ENCODE assay signal across 27 mouse cellular contexts in the genomic region with DNA sequence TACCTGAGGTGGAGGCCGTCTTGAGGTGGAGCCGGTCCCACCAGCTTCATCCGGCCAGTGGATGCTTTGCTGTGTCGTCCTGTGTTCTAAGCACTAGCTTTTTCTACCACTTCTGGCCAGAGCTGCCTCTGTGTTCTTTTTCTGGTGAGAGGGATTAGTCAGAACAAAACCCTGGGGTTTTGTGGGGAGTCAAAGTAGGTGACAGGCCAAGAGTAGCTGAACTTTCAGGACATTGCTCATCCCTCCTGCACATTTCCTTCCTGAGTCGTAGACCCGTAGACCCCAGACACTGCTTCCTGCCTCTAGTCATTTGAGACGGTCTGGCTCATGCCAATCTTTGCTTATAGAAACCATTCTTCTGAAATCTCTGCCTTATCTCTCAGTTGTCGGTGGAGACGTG.
DNase-seq lines count a peak whose midpoint lies in the region; ATAC-seq and TF ChIP-seq lines count a peak whose summit lies in the region.
"Had no signal": no experiment of that assay in that cellular context is flagged by ENCODE, and none has a peak within 500 bp of the region (broad histone marks: within the 10 kb centered on the region; RNA-seq: fewer than 3 reads in every experiment).

No protein-coding gene starts in this region.

- TF ChIP-seq RAD21 in CH12.LX (IDR thresholded peaks at IDR 0.05; ENCODE audit: low read depth, low read length) = no peak; the same call in 1 of the 2 replicates

- H3K4me1 ChIP-seq in forebrain, embryonic 10.5 days = peaks cover 35% of the 10 kb centered on the region
- no peaks in the 10 kb centered on the region for H3K4me1 ChIP-seq in forebrain, postnatal 0 days (ENCODE audit: insufficient read depth)
- peaks cover 30 to 71% of the 10 kb centered on the region in 2 experiments for H3K4me1 ChIP-seq in CH12.LX (ENCODE audit: control insufficient read depth in 1 of 2, insufficient read depth in 2 of 2)
- H3K4me1 ChIP-seq: forebrain, embryonic 12.5 days had no signal

- H3K9ac ChIP-seq in forebrain, postnatal 0 days = no peak overlapping the region
- H3K9ac ChIP-seq in CH12.LX (ENCODE audit: insufficient read depth, low read depth) = no peak overlapping the region
- H3K9ac ChIP-seq: embryonic facial prominence, embryonic 15.5 days; forebrain, embryonic 12.5 days; liver, postnatal 0 days; neural tube, embryonic 12.5 days had no signal

- no peak overlapping the region for H3K4me3 ChIP-seq in forebrain, embryonic 10.5 days
- no peak overlapping the region for H3K4me3 ChIP-seq in forebrain, postnatal 0 days (ENCODE audit: low read depth, low read length)
- H3K4me3 ChIP-seq in CH12.LX (replicated peaks in 1 of 3; ENCODE audit: low read depth in 2 of 3, low read length in 2 of 3, poor library complexity in 1 of 3) = no peak overlapping the region
- H3K4me3 ChIP-seq: embryonic facial prominence, embryonic 15.5 days; forebrain, embryonic 12.5 days; hindbrain, embryonic 10.5 days; layer of hippocampus, adult 2 months; neural tube, embryonic 12.5 days had no signal

- H3K27me3 ChIP-seq in forebrain, embryonic 10.5 days (ENCODE audit: poor library complexity, severe bottlenecking) = no peaks in the 10 kb centered on the region
- H3K27me3 ChIP-seq in forebrain, postnatal 0 days (ENCODE audit: insufficient read depth, low read length) = no peaks in the 10 kb centered on the region
- no peaks in the 10 kb centered on the region for H3K27me3 ChIP-seq in CH12.LX (replicated peaks)
- H3K27me3 ChIP-seq: embryonic facial prominence, embryonic 15.5 days; forebrain, embryonic 12.5 days; neural tube, embryonic 12.5 days; Patski had no signal

- peak; percentile 93 for TF ChIP-seq EP300 in CH12.LX (IDR thresholded peaks at IDR 0.05; ENCODE audit: low read length)

- in situ Hi-C loops in CH12.LX (cut with MboI; ENCODE audit: low pct_ligation_motif_present, low pct_unique_long_range_greater_than_20kb, low sequenced_read_pairs) = no loop called here

- H3K9me3 ChIP-seq in forebrain, embryonic 10.5 days = no peaks in the 10 kb centered on the region
- H3K9me3 ChIP-seq in forebrain, postnatal 0 days (ENCODE audit: low read length) = no peaks in the 10 kb centered on the region
- no peaks in the 10 kb centered on the region for H3K9me3 ChIP-seq in CH12.LX (replicated peaks; ENCODE audit: low read length)
- H3K9me3 ChIP-seq: embryonic facial prominence, embryonic 15.5 days; forebrain, embryonic 12.5 days; hindbrain, embryonic 10.5 days; neural tube, embryonic 12.5 days had no signal

- no peaks in the 10 kb centered on the region for H3K36me3 ChIP-seq in forebrain, embryonic 10.5 days (replicated peaks)
- no peaks in the 10 kb centered on the region for H3K36me3 ChIP-seq in forebrain, postnatal 0 days (ENCODE audit: insufficient read depth)
- H3K36me3 ChIP-seq in CH12.LX (replicated peaks in 1 of 2; ENCODE audit: control insufficient read depth in 1 of 2, insufficient read depth in 1 of 2, low read length in 1 of 2) = peaks cover 0 to 13% of the 10 kb centered on the region in 2 experiments
- H3K36me3 ChIP-seq: embryonic facial prominence, embryonic 15.5 days; forebrain, embryonic 12.5 days; hindbrain, embryonic 10.5 days; neural tube, embryonic 12.5 days had no signal

- ATAC-seq in forebrain, postnatal 0 days = no peak
- peak; percentile 78 for ATAC-seq in inflammation-experienced regulatory T-cells, adult 6 months
- ATAC-seq: liver, postnatal 0 days; Patski had no signal

- 0 out of 2 replicates have a peak overlapping the region, but pooled peaks have one; percentile 4 for H3K27ac ChIP-seq in forebrain, embryonic 10.5 days
- no peak overlapping the region for H3K27ac ChIP-seq in forebrain, postnatal 0 days (ENCODE audit: low read depth, low read length)
- H3K27ac ChIP-seq in CH12.LX (ENCODE audit: insufficient read depth, low read depth) = peak overlapping the region; percentile 17
- H3K27ac ChIP-seq: embryonic facial prominence, embryonic 15.5 days; forebrain, embryonic 12.5 days; hindbrain, embryonic 10.5 days; layer of hippocampus, adult 2 months; neural tube, embryonic 12.5 days had no signal

- dilution Hi-C loops in CH12.LX (cut with MboI; ENCODE audit: extremely low pct_ligation_motif_present, extremely low pct_unique_long_range_greater_than_20kb, low sequenced_read_pairs) = no loop called here

- WGBS in forebrain, embryonic 10.5 days = 82% methylated on average over 9 of the region's 9 CpGs
- 85% methylated on average over 9 of the region's 9 CpGs for WGBS in forebrain, postnatal 0 days

- TF ChIP-seq CTCF in forebrain, postnatal 0 days (IDR thresholded peaks at IDR 0.05; ENCODE audit: low read depth) = no peak
- no peak for TF ChIP-seq CTCF in CH12.LX (conservative IDR thresholded peaks at IDR 0.05 in 1 of 2, IDR thresholded peaks at IDR 0.05 in 1 of 2; ENCODE audit: low read depth in 2 of 2, low read length in 2 of 2)

- no peak for DNase-seq in forebrain, embryonic 10.5 days (ENCODE audit: extremely low spot score, low spot score)
- no peak for DNase-seq in forebrain, postnatal 0 days
- DNase-seq in 3134 (ENCODE audit: extremely low read depth, insufficient read length, low spot score) (peak; percentile 18), CH12.LX (ENCODE audit: extremely low read depth) (peak; percentile 92)
- no peak for DNase-seq in gastrocnemius, postnatal 25 days
- no peak for DNase-seq in right cerebral cortex, postnatal 36 days (ENCODE audit: low spot score in 2 of 2)
- no peak for DNase-seq in adrenal gland, postnatal 4 days (ENCODE audit: low spot score in 2 of 2)
- DNase-seq: adrenal gland, postnatal 25 days; B cell, adult 2 months; cerebellum, adult 18-20 months; cerebellum, postnatal 25 days; gastrocnemius, postnatal 14 days; kidney, adult 2 months; kidney, postnatal 14 days; layer of hippocampus, postnatal 36 days; left cerebral cortex, postnatal 4 days; liver; liver, postnatal 0 days; lung, postnatal 10 days; right cerebral cortex, adult 18-20 months had no signal

- TF ChIP-seq POLR2A in CH12.LX (IDR thresholded peaks at IDR 0.05; ENCODE audit: low read depth, low read length) = no peak

- H3K4me2 ChIP-seq in forebrain, postnatal 0 days (ENCODE audit: low read depth) = no peak overlapping the region
- H3K4me2 ChIP-seq in CH12.LX (ENCODE audit: insufficient read depth, low read depth, poor library complexity, severe bottlenecking) = no peak overlapping the region
- H3K4me2 ChIP-seq: embryonic facial prominence, embryonic 15.5 days; forebrain, embryonic 12.5 days; neural tube, embryonic 12.5 days had no signal

- H3K79me2 ChIP-seq in CH12.LX (replicated peaks; ENCODE audit: control insufficient read depth, extremely low read depth, insufficient read depth, poor library complexity, severe bottlenecking) = no peaks in the 10 kb centered on the region

TF ChIP-seq in CH12.LX, 34 proteins besides CTCF, POLR2A, EP300 and RAD21:
- peak; percentile 81 for TF ChIP-seq TCF12 (IDR thresholded peaks at IDR 0.05; ENCODE audit: low read depth, low read length)
- TF ChIP-seq NELFE (IDR thresholded peaks at IDR 0.05; ENCODE audit: low read depth, low read length) = 0 out of 2 replicates have a peak, but pooled peaks have one; percentile 18
- TF ChIP-seq ETS1 (conservative IDR thresholded peaks at IDR 0.05; ENCODE audit: low read depth, low read length) = peak; percentile 86
- peak; percentile 91 for TF ChIP-seq MEF2A (IDR thresholded peaks at IDR 0.05; ENCODE audit: borderline replicate concordance, low read depth, low read length)
- TF ChIP-seq JUN (IDR thresholded peaks at IDR 0.05; ENCODE audit: insufficient read depth, low read depth, low read length) = peak; percentile 77
- no peak for TF ChIP-seq UBTF (IDR thresholded peaks at IDR 0.05; ENCODE audit: low read depth, low read length)
- TF ChIP-seq MAZ (IDR thresholded peaks at IDR 0.05; ENCODE audit: low read depth, low read length) = no peak
- TF ChIP-seq SIN3A (IDR thresholded peaks at IDR 0.05; ENCODE audit: low read length) = no peak
- peak; percentile 90 for TF ChIP-seq JUND (conservative IDR thresholded peaks at IDR 0.05; ENCODE audit: low read depth, low read length)
- 0 out of 2 replicates have a peak, but pooled peaks have one; percentile 19 for TF ChIP-seq ZNF384 (IDR thresholded peaks at IDR 0.05; ENCODE audit: low read depth, low read length)
- no peak for TF ChIP-seq MXI1 (IDR thresholded peaks at IDR 0.05; ENCODE audit: low read depth, low read length)
- peak; percentile 84 for TF ChIP-seq MAFK (IDR thresholded peaks at IDR 0.05; ENCODE audit: insufficient replicate concordance, low read length)
- peak; percentile 96 for TF ChIP-seq IRF4 (IDR thresholded peaks at IDR 0.05; ENCODE audit: low read depth, low read length)
- peak; percentile 86 for TF ChIP-seq BHLHE40 (IDR thresholded peaks at IDR 0.05; ENCODE audit: low read depth, low read length)
- peak; percentile 20; the same call in 1 of the 2 replicates for TF ChIP-seq ELF1 (IDR thresholded peaks at IDR 0.05; ENCODE audit: low read depth, low read length)
- TF ChIP-seq HCFC1 (IDR thresholded peaks at IDR 0.05; ENCODE audit: low read depth, low read length) = no peak

Comparison
In these comparisons a context has a peak if more than half of its experiments do, and no peak if none do; other contexts are left out.
1. DNase-seq: peak in 3134 (single experiment) and CH12.LX (single experiment); none in forebrain, embryonic 10.5 days (single experiment), forebrain, postnatal 0 days (single experiment), gastrocnemius, postnatal 25 days (single experiment), right cerebral cortex, postnatal 36 days (0 of 2) and adrenal gland, postnatal 4 days (0 of 2).